ENCODE assay signal across 12 mouse cellular contexts in the genomic region with DNA sequence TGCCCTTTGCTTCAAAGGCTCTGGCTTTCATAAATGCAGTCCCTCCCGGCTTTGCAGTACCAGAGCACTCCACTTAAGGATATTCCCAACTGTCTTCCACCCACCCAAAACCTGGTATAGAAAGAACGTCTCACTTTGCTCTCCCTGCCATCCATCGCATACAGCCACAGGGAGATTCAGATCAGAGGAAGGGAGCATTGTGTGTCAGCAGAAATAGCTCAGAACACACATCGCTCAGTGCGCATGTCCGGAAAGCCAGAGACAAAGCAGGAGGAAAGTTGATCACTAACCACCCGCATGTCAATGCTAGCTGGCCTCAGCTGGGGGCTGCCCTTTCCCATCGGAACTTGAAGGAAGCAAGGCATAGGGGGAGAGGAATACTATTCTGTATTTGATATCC. TPM values are rescaled to one million over a fixed set of nuclear protein-coding genes. Genes with fewer than 3 reads are reported as not detected.
DNase-seq lines count a peak whose midpoint lies in the region; ATAC-seq lines count a peak whose summit lies in the region.
"Had no signal": no experiment of that assay in that cellular context is flagged by ENCODE, and none has a peak within 500 bp of the region (broad histone marks: within the 10 kb centered on the region; RNA-seq: fewer than 3 reads in every experiment).

No protein-coding gene starts in this region.

- H3K4me1 ChIP-seq in forebrain, embryonic 16.5 days (replicated peaks; ENCODE audit: control insufficient read depth, insufficient read depth, low read length), result no peaks in the 10 kb centered on the region
- H3K4me1 ChIP-seq: forebrain, embryonic 15.5 days; hindbrain, embryonic 15.5 days; midbrain, embryonic 13.5 days had no signal

- H3K4me2 ChIP-seq in forebrain, embryonic 16.5 days (ENCODE audit: low read length), result no peak overlapping the region
- H3K4me2 ChIP-seq: forebrain, embryonic 15.5 days; heart, embryonic 12.5 days; hindbrain, embryonic 15.5 days; midbrain, embryonic 13.5 days had no signal

- no peak overlapping the region for H3K27ac ChIP-seq in forebrain, embryonic 16.5 days (ENCODE audit: low read length)
- H3K27ac ChIP-seq: forebrain, embryonic 15.5 days; hindbrain, embryonic 15.5 days; midbrain, embryonic 13.5 days had no signal

- 0 out of 2 replicates have a peak, but pooled peaks have one; percentile 46 for ATAC-seq in erythroid progenitor cell, adult 5-6 weeks (replicated peaks; ENCODE audit: low FRiP score, poor library complexity, severe bottlenecking)
- no peak for ATAC-seq in forebrain, embryonic 16.5 days
- ATAC-seq: forebrain, embryonic 15.5 days; midbrain, embryonic 13.5 days had no signal

- H3K9ac ChIP-seq in forebrain, embryonic 16.5 days (replicated peaks; ENCODE audit: low read depth, low read length), result no peak overlapping the region
- H3K9ac ChIP-seq: forebrain, embryonic 15.5 days; heart, embryonic 12.5 days; hindbrain, embryonic 15.5 days; midbrain, embryonic 13.5 days had no signal

- H3K27me3 ChIP-seq in forebrain, embryonic 16.5 days (replicated peaks; ENCODE audit: control insufficient read depth, insufficient read depth, low read length), result no peaks in the 10 kb centered on the region
- H3K27me3 ChIP-seq: forebrain, embryonic 15.5 days; heart, embryonic 12.5 days; hindbrain, embryonic 15.5 days; midbrain, embryonic 13.5 days had no signal

- 77% methylated on average over 8 of the region's 8 CpGs for WGBS in forebrain, embryonic 16.5 days

- H3K36me3 ChIP-seq in forebrain, embryonic 16.5 days (ENCODE audit: control insufficient read depth, insufficient read depth), result 0 out of 2 replicates have a peak, but pooled peaks cover 3% of the 10 kb centered on the region
- H3K36me3 ChIP-seq: hindbrain, embryonic 15.5 days had no signal

- no peak overlapping the region for H3K4me3 ChIP-seq in forebrain, embryonic 16.5 days (replicated peaks; ENCODE audit: low read length)
- H3K4me3 ChIP-seq: forebrain, embryonic 15.5 days; heart, embryonic 12.5 days; hindbrain, embryonic 15.5 days; midbrain, embryonic 13.5 days had no signal

- DNase-seq in frontal cortex, adult 2 months (ENCODE audit: extremely low spot score in 1 of 2, low spot score in 1 of 2), result peak; percentile 41 to 64
- no peak for DNase-seq in frontal cortex, postnatal 14 days (ENCODE audit: low spot score in 2 of 2)
- peak; percentile 43 to 53 for DNase-seq in right cerebral cortex, adult 2 months (ENCODE audit: low spot score in 2 of 2)
- no peak for DNase-seq in right cerebral cortex, postnatal 4 days
- peak; percentile 64 for DNase-seq in naive thymus-derived CD4-positive, alpha-beta T cell, adult 2 months (ENCODE audit: low read depth)
- no peak for DNase-seq in MN1 (ENCODE audit: low spot score)

- no peaks in the 10 kb centered on the region for H3K9me3 ChIP-seq in forebrain, embryonic 16.5 days (ENCODE audit: control insufficient read depth, low read length)
- H3K9me3 ChIP-seq: forebrain, embryonic 15.5 days; heart, embryonic 12.5 days; hindbrain, embryonic 15.5 days; midbrain, embryonic 13.5 days had no signal

RNA-seq across cellular contexts. Expression of gene Muc13, which starts 38.5 kb away (rescaled TPM):
- 0.06 and 0.08 TPM in 2 replicates for polyA plus RNA-seq in frontal cortex, adult 2 months (2012; rRNA removed)
- 1.8 and 6.3 TPM in 2 replicates for total RNA-seq in erythroid progenitor cell, adult 5-6 weeks (2015; ENCODE audit: low replicate concordance)
- 0.51 and 1.2 TPM in 2 replicates for total RNA-seq in erythroid progenitor cell, adult 5-6 weeks (2017; ENCODE audit: low replicate concordance)
- 0.11 TPM in 1 of 2 replicates, not detected in the other for polyA plus RNA-seq in forebrain, embryonic 16.5 days (2015; fragmentation: Nextera tagmentation; extraction: Ambion mirVana)
- polyA plus RNA-seq: forebrain, embryonic 15.5 days had no signal

Comparison
In these comparisons a context has a peak if more than half of its experiments do, and no peak if none do; other contexts are left out.
1. DNase-seq: peak in frontal cortex, adult 2 months (2 of 2), right cerebral cortex, adult 2 months (2 of 2) and naive thymus-derived CD4-positive, alpha-beta T cell, adult 2 months (single experiment); none in frontal cortex, postnatal 14 days (0 of 2), right cerebral cortex, postnatal 4 days (single experiment) and MN1 (single experiment).